ENCODE assay signal across 33 mouse cellular contexts in the genomic region with DNA sequence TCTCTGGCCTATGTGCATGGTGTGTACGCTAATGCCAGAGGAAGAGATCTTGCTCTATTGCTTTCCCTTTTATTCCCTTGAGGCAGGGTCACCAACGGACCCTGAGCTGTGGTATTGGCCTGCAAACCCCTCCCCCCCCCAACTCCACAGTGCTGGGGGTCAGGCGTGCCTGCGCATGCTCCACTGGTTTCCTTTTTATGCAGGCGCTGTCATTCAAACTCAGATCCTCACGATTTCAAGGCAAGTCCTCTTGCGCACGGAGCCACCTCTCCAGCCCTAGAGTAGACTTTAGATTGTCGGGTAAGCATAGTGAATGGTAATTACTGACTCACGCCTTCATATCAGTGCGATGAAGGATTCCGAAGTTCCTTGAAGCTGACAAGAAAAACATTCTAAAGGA. TPM values are rescaled to one million over a fixed set of nuclear protein-coding genes. Genes with fewer than 3 reads are reported as not detected.
DNase-seq lines count a peak whose midpoint lies in the region; ATAC-seq and TF ChIP-seq lines count a peak whose summit lies in the region.
"Had no signal": no experiment of that assay in that cellular context is flagged by ENCODE, and none has a peak within 500 bp of the region (broad histone marks: within the 10 kb centered on the region; RNA-seq: fewer than 3 reads in every experiment).

No protein-coding gene starts in this region.

- no peak for TF ChIP-seq POLR2A in cortical plate, adult 2 months (IDR thresholded peaks at IDR 0.05; ENCODE audit: extremely low read depth, insufficient read depth, low read length)

- H3K4me1 ChIP-seq in cortical plate, adult 2 months (ENCODE audit: control insufficient read depth, insufficient read depth, low read length) = peaks cover 2% of the 10 kb centered on the region; the same call in 1 of the 2 replicates
- peaks cover 25% of the 10 kb centered on the region for H3K4me1 ChIP-seq in megakaryocyte, embryonic 14.5 days
- H3K4me1 ChIP-seq: embryonic facial prominence, embryonic 13.5 days; heart, embryonic 13.5 days; limb, embryonic 13.5 days; liver, embryonic 12.5 days; midbrain, embryonic 15.5 days; neural tube, embryonic 15.5 days had no signal

- H3K4me3 ChIP-seq in cortical plate, adult 2 months (ENCODE audit: insufficient read depth, low read length) = no peak overlapping the region
- H3K4me3 ChIP-seq in megakaryocyte, embryonic 14.5 days (replicated peaks) = peak overlapping the region; percentile 18
- H3K4me3 ChIP-seq: embryonic facial prominence, embryonic 13.5 days; forebrain, embryonic 10.5 days; gastrocnemius, adult 2 months; heart, embryonic 13.5 days; hindbrain, embryonic 12.5 days; limb, embryonic 13.5 days; liver, embryonic 12.5 days; midbrain, embryonic 10.5 days; midbrain, embryonic 15.5 days; neural tube, embryonic 15.5 days had no signal

- no peak for TF ChIP-seq CTCF in cortical plate, adult 2 months (IDR thresholded peaks at IDR 0.05; ENCODE audit: extremely low read depth, insufficient read depth, low read length)

- H3K27me3 ChIP-seq in megakaryocyte, embryonic 14.5 days (replicated peaks) = no peaks in the 10 kb centered on the region
- H3K27me3 ChIP-seq: embryonic facial prominence, embryonic 13.5 days; heart, embryonic 13.5 days; hindbrain, embryonic 12.5 days; limb, embryonic 13.5 days; liver, embryonic 12.5 days; midbrain, embryonic 15.5 days; neural tube, embryonic 15.5 days had no signal

- peak; percentile 55 for ATAC-seq in frontal cortex, adult (ENCODE audit: low TSS enrichment)
- peak; percentile 64 for ATAC-seq in common myeloid progenitor, adult 5-6 weeks (replicated peaks; ENCODE audit: low read depth, poor library complexity, severe bottlenecking)
- ATAC-seq: activated CD4-positive, CD25-positive, alpha-beta regulatory T cell, adult 4 months; liver, embryonic 12.5 days; liver, postnatal 0 days; midbrain, embryonic 15.5 days had no signal

- no peak for DNase-seq in frontal cortex, postnatal 25 days (ENCODE audit: low spot score in 2 of 2)
- no peak for DNase-seq in MN1 (ENCODE audit: low spot score)
- no peak for DNase-seq in testis, postnatal 10 days (ENCODE audit: low spot score)
- DNase-seq: adrenal gland, adult 2 months; B cell, adult 2 months; gastrocnemius, adult 2 months; gastrocnemius, postnatal 36 days; heart, postnatal 10 days; kidney, adult 8-10 months; layer of hippocampus, postnatal 36 days; liver, postnatal 0 days; lung, postnatal 4 days; right cerebral cortex, postnatal 25 days; thymus, adult 18-20 months; thymus, postnatal 25 days had no signal

- H3K27ac ChIP-seq in cortical plate, adult 2 months (ENCODE audit: insufficient read depth, low read length) = 0 out of 2 replicates have a peak overlapping the region, but pooled peaks have one; percentile 29
- H3K27ac ChIP-seq: embryonic facial prominence, embryonic 13.5 days; forebrain, embryonic 10.5 days; gastrocnemius, adult 2 months; heart, embryonic 13.5 days; hindbrain, embryonic 12.5 days; kidney, postnatal 0 days; limb, embryonic 13.5 days; liver, embryonic 12.5 days; midbrain, embryonic 10.5 days; midbrain, embryonic 15.5 days; neural tube, embryonic 15.5 days had no signal

- H3K36me3 ChIP-seq in megakaryocyte, embryonic 14.5 days (replicated peaks; ENCODE audit: low read length) = no peaks in the 10 kb centered on the region
- H3K36me3 ChIP-seq: embryonic facial prominence, embryonic 13.5 days; forebrain, embryonic 10.5 days; heart, embryonic 13.5 days; hindbrain, embryonic 12.5 days; limb, embryonic 13.5 days; liver, embryonic 12.5 days; midbrain, embryonic 10.5 days; midbrain, embryonic 15.5 days; neural tube, embryonic 15.5 days had no signal

- H3K9me3 ChIP-seq in megakaryocyte, embryonic 14.5 days = no peaks in the 10 kb centered on the region
- H3K9me3 ChIP-seq: embryonic facial prominence, embryonic 13.5 days; forebrain, embryonic 10.5 days; heart, embryonic 13.5 days; hindbrain, embryonic 12.5 days; limb, embryonic 13.5 days; liver, embryonic 12.5 days; midbrain, embryonic 10.5 days; midbrain, embryonic 15.5 days; neural tube, embryonic 15.5 days had no signal

RNA-seq across cellular contexts. Expression of gene Clnk, which starts 6.1 kb away (rescaled TPM):
- total RNA-seq in common myeloid progenitor, adult 5-6 weeks (2017) = 4.5 and 6.0 TPM in 2 replicates
- polyA plus RNA-seq in cortical plate, adult 2 months (2012; rRNA removed) = 0.06 and 0.08 TPM in 2 replicates
- polyA plus RNA-seq in megakaryocyte, embryonic 14.5 days (2012; ENCODE audit: insufficient read depth, low replicate concordance) = not detected in 2 replicates
- total RNA-seq: adrenal gland, adult 2 months; adrenal gland, postnatal 4 days; gastrocnemius, adult 2 months; gastrocnemius, postnatal 36 days; heart, adult 8-10 months; heart, postnatal 10 days; layer of hippocampus, postnatal 36 days had no signal
- polyA plus RNA-seq: activated CD4-positive, CD25-positive, alpha-beta regulatory T cell, adult 4 months; adrenal gland, adult 2 months; embryonic facial prominence, embryonic 13.5 days; forebrain, embryonic 10.5 days; kidney, postnatal 0 days; limb, embryonic 13.5 days; liver, embryonic 12.5 days; lung, postnatal 0 days had no signal
